Mouse (Mus musculus): ENCODE results near the gene Rbm7. TPM values are rescaled to one million over a fixed set of nuclear protein-coding genes. Genes with fewer than 3 reads are reported as not detected.
"Not testable (repeated sequence)": the region's sequence is repeated elsewhere in the genome, so short reads cannot be mapped to it uniquely, and the experiment has no call there.

Gene Rbm7
- total RNA-seq (2021), result 10 to 100 TPM; 30.6 to 34.9 TPM

DNA sequence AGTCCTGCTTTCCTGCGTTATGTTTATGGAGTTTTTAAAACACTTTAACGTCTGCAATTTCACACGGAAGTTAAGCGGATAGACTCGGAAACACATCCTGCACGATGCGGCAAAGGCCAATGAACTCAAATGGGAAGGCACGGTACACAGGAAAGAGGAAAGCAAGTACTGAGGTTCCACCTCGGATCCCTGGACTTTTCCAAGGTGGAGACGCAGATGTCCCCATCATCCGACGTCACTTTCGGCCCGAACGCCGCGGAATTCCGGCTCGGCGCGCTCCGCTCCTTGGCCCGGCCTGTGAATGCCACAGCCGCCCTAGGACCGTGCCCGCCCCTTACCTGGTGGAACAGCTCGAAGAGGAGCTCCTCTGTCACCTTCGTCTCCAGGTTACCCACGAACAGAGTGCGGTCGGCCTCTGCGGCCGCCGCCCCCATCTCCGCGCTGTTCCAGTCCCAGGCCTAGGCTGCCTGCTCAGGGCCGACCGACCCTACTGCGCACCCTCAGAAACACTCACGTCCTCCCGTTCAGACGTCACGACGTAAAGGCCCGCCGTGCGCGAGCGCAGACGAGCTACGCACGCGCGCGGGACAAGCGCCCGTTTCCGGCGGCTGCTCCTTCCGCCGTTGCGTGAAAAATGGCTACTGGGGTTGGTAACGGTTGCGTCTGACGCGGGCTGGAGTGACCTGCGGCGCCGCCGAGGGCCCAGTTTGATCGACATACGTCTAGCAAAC is at the start of gene Rbm7, which contains the start of gene Gm5617:
Rbm7 (minus strand) TSS at position 483 of the 731 bp plus-strand sequence.
Gm5617 (plus strand) TSS at position 626 of the 731 bp plus-strand sequence.
- intact Hi-C loops (cut with DNase I), result loop anchor here (2.0 to 10.0 kb wide), 2 partner anchors 14 to 490 kb away; partner anchors contain the start of genes Rexo2 and Usp28
- peak; percentile 97 for DNase-seq

DNA sequence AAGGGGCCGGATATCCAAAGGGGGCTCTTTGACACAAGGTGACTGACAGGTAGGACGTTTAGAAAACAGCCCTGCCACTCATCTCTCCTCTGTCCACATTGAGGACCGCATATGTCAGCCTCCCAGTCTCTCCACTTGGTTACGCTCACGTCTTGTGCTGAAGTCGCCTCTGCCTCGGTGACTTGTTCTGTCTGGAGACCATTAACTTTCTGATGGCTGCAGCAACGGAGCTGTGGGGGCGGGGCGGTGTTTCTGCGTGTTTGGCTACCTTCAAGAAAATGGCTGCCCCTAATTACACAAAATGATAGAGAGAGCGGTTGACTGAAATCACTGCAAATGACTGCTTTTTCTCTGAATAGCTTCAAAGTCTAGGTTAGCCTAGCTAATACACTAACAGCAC is 43.6 kb upstream of the Rbm7 start:
- intact Hi-C loops (cut with DNase I), result no loop called here
- DNase-seq, result no peak

GRCm38 (mm10) chr9:48538044-48538645 is 43.0 kb upstream of the Rbm7 start:
- DNase-seq, result no peak
- intact Hi-C loops (cut with DNase I), result no loop called here

DNA sequence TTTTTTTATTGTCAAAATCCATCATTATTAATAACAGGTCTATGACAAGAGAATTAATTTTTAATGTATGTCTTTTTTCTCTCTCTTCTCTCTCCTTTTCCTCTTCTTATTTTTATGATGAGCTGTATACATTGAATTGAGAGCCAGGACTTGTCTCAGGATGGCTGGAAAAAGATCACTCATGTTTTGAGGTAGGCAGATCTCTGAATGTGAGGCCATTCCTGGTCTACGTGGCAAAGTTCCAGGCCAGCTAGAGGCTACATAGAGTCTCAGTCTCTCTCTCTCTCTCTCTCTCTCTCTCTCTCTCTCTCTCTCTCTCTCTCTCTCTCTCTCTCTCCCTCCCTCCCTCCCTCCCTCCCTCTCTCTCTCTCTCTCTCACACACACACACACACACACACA is 42.5 kb upstream of the Rbm7 start:
- intact Hi-C loops (cut with DNase I); DNase-seq: not testable (repeated sequence)

DNA sequence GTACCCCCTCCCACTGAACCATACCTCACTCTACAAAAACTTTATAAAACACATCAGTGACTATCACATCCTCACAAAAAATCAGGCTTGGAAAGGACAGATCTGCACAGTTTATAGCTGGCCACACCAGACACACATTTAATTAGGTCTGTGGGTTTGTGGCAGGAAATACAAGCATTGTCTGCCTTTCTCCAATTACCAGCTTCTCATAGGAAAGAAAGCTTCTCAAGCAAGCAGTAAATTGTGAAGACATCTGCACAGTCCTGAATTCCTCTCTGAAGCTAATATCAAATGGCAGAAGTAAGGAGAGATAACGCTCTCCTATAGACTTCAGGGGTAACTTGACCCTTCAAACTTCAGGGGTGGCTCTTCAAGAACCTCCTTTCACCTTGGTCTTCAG is 41.3 kb upstream of the Rbm7 start:
- intact Hi-C loops (cut with DNase I), result no loop called here
- no peak for DNase-seq

- intact Hi-C loops (cut with DNase I), result no loop called here
- no peak for DNase-seq
Observed at GRCm38 (mm10) chr9:48532730-48533129, 37.6 kb upstream of the Rbm7 start.

DNA sequence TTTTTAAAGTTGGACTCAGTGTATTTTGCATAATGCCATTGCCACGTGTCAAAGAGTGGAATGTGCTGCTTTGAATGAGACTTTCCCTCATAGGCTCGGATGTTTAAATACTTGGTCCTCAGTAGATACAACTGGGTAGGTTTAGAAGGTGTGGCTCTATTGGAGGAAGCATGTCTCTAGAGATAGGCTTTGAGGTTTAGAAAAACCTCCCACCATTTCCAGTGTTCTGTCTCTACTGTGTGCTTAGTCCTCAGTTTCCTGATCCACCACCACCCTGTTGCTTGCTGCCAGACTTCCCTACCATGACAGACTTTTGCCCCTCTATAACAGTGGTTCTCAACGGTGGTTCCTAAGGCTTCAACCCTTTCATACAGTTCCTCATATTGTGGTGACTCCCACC is 37.1 kb upstream of the Rbm7 start:
- no peak for DNase-seq
- intact Hi-C loops (cut with DNase I), result no loop called here

GRCm38 (mm10) chr9:48531294-48531693 is 36.2 kb upstream of the Rbm7 start:
- intact Hi-C loops (cut with DNase I), result no loop called here

GRCm38 (mm10) chr9:48526520-48526919 is 31.4 kb upstream of the Rbm7 start:
- DNase-seq, result no peak
- intact Hi-C loops (cut with DNase I), result no loop called here

More at GRCm38 (mm10) chr9:48531294-48531693, 36.2 kb upstream of the Rbm7 start:
- DNase-seq, result no peak

DNA sequence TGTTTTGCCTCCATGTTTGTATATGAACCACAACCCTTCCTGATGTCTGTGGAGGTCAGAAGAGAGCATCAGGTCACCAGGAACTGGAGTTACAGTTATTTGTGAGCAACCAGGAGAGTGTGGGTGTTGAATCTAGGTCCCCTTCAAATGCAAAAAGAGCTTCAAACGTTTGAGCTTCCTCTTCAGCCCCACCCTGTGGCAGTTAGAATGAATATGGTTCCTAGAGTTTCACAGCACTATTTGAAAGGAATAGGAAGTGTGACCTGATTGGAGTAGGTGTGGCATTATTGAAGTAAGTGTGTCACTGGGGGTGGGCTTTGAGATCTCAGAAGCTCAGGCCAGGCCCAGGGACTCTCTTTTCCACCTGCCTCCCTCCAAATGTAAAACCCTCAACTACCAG is 30.5 kb upstream of the Rbm7 start:
- intact Hi-C loops (cut with DNase I), result no loop called here

GRCm38 (mm10) chr9:48520405-48520804 is 25.3 kb upstream of the Rbm7 start:
- DNase-seq, result peak in 1 of 2 experiments; percentile 19
- intact Hi-C loops (cut with DNase I), result not testable (repeated sequence)

More for the DNA sequence above, 30.5 kb upstream of the Rbm7 start:
- DNase-seq, result no peak

DNA sequence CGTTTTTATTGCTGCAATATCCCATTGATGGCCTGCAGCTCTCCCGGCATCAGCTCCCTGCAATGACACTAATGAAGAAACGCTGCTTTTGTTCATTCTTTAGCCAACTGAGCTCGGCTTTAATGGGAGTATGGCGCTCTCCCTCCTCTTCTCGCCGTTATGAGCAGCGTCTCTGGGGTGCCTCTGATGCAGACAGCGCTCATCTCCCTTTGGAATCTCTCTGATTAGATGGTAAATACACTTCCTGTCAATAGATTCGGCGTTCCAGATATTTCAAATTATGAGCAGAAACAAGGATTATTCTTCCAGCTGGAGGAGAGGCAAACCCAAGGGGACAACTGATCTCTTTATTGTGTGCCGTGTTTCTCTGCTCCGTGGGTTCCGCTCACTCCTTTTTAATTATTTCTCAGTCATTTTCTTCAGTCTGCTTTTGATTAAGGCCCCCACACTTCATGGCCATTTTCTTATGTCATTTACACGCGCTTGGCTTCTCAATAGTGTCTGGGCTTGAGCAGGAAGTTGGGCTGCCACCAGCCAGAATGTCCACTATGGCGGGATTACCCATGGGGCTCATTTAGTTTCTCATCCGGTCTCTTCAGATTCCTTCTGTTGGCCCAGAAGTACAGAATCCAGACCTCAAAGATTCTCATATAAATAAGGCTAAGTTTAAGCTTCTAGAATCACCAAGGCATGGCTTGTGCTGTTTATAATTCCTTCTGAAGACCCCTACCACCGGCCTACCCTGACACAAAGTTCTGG is 22.5 kb upstream of the Rbm7 start:
- peak in 1 of 2 experiments; percentile 22 for DNase-seq
- intact Hi-C loops (cut with DNase I), result no loop called here

DNA sequence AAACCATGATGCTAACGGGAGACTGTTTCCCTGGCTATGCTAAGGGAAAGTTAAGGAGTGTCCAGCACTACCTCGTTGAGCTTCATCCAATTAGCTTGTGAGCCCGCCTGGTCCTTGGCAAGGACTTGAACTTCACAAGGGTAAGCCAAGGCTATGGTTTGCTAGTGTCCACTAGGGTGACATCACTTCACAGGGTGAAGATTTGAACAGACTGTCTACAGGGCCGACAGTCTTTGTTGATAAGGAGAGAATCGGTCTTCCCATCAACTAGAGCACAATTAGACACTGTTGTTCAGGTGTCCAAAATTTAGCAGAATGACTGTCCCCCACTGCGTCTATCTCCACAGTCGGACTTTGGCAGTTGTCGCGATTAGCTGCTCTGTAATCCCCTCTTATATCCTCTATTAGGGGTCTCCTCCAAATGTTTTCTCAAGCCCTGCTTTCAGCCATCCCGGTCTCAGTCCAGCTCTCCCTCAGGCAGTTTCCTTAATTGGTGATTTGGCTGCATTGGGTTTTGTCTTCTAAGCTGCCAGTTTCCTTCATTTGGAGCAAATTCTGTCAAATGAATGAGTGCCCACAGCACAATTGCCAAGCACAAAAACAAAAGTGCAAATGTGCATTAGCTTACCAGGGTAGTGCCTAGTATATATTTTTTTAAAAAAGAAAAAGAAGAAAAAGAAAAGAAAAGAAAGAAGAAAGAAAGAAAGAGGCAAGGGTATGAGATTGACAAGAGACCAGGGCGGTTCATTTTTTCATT is 21.7 kb upstream of the Rbm7 start:
- DNase-seq, result no peak
- intact Hi-C loops (cut with DNase I), result no loop called here

GRCm38 (mm10) chr9:48515332-48515731 is 20.2 kb upstream of the Rbm7 start:
- peak; percentile 48 to 66 for DNase-seq
- intact Hi-C loops (cut with DNase I), result no loop called here

GRCm38 (mm10) chr9:48510134-48510533 is 15.0 kb upstream of the Rbm7 start:
- intact Hi-C loops (cut with DNase I), result no loop called here
- DNase-seq, result no peak

- peak in 1 of 2 experiments; percentile 10 for DNase-seq
- intact Hi-C loops (cut with DNase I), result no loop called here
Observed at GRCm38 (mm10) chr9:48504741-48505365, 9.8 kb upstream of the Rbm7 start.

DNA sequence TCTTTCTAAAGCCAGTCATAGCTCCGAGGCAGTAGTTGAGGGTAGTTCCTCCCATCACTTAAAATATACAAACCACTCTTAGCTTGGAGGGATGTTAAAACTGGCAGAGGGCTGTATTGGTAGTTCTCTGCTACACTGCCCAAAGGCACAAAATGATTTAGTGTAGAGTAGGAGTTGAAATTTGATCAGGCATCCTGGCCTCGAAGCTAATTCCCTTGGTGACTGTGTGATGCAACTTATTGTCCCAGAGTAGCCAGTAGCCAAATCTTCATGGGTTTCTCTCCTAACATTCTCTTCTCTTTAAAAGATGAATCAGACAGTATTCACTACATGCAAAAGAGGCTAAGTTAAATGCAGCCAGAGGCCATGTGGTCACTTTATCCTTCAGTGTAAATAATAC is 7.9 kb upstream of the Rbm7 start:
- no peak for DNase-seq
- intact Hi-C loops (cut with DNase I), result no loop called here

DNA sequence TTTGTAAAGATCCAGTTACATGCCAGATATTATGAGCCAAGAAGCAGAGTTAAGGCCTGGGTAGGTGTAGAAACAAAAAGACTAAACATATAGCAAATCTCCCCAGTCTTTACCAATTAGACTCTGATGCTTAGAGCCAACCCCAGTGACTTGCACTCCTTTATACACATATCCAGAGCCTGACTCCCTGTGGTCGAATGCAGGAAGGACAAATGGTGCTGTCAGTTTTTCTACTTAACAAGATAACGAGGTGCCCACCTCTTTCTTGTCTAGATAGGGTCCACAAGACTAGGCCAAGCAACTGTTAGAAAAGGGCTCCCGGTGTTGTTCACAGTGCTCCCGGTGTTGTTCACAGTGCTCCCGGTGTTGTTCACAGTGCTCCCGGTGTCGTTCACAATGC is 6.1 kb upstream of the Rbm7 start:
- DNase-seq, result no peak
- intact Hi-C loops (cut with DNase I), result no loop called here

- DNase-seq, result no peak
- intact Hi-C loops (cut with DNase I), result loop anchor here (2.0 to 10.0 kb wide), 2 partner anchors 15 to 489 kb away; partner anchors contain the start of genes Rexo2 and Usp28
Observed at GRCm38 (mm10) chr9:48495548-48495932, 441 bp upstream of the Rbm7 start.

All from heart, postnatal 10 days (tissue).